Mouse (Mus musculus): ENCODE measurements at regions not wholly inside any gene's neighbourhood (a gene's known extent, or its start where the extent isn't known, plus 50 kb on each side); places are given as distances from the start of the nearest gene placed in this dataset.
A peak's percentile ranks its signal among the peaks of the same experiment; 100 is the strongest.

- peaks cover 2% of the 10 kb centered on the region; the same call in 1 of the 2 replicates for H3K9me3 ChIP-seq (ENCODE audit: low read length)
- no peak for ATAC-seq (ENCODE audit: low FRiP score)
- TF ChIP-seq CTCF (IDR thresholded peaks at IDR 0.05): no peak
- no peak overlapping the region for H3K9ac ChIP-seq (replicated peaks; ENCODE audit: low read length, poor library complexity, severe bottlenecking)
- no peaks in the 10 kb centered on the region for H3K4me1 ChIP-seq (ENCODE audit: insufficient read depth, low read length)
- H3K4me2 ChIP-seq (ENCODE audit: low read depth, low read length, poor library complexity, severe bottlenecking): no peak overlapping the region
- H3K27ac ChIP-seq (ENCODE audit: low read depth, low read length): no peak overlapping the region
- no peaks in the 10 kb centered on the region for H3K27me3 ChIP-seq (ENCODE audit: insufficient read depth, low read length)
- peak; percentile 33 for DNase-seq (ENCODE audit: low spot score)
- no peaks in the 10 kb centered on the region for H3K36me3 ChIP-seq (ENCODE audit: insufficient read depth, low read length)
- 55% methylated on average over 11 of the region's 11 CpGs for WGBS
- no peak overlapping the region for H3K4me3 ChIP-seq (ENCODE audit: low read depth, low read length)
These were observed 170.0 kb upstream of the Tut7 start for GRCm38 (mm10) chr13:59992780-59993501.

DNA sequence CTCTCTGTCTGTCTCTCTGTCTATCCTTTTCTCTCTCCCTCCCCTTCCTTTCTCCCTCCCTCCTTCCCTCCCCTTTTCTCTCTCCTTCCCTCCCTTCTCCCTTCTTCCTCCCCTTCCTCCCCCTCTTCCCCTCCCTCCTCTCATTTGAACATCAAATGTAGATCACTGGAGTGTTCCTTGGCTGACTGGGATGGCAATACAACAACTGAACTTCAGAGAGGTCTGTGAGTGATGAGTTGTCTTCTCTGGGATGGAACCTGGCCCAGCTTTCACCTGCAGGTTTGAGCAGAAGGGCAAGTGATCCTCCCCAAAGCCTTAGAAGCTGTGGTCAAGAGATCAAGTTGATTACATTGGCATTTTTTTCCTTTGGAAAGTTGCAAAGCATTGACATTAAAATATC is 169.4 kb upstream of the Tut7 start:
- TF ChIP-seq CTCF (IDR thresholded peaks at IDR 0.05): no peak
- Histone ChIP-seq H3K4me1 (ENCODE audit: insufficient read depth, low read length) (no peaks in the 10 kb centered on the region), H3K4me2 (ENCODE audit: low read depth, low read length, poor library complexity, severe bottlenecking) (no peak overlapping the region), H3K36me3 (ENCODE audit: insufficient read depth, low read length) (no peaks in the 10 kb centered on the region), H3K9ac (replicated peaks; ENCODE audit: low read length, poor library complexity, severe bottlenecking) (no peak overlapping the region), H3K9me3 (ENCODE audit: low read length) (peaks cover 5% of the 10 kb centered on the region; the same call in 1 of the 2 replicates), H3K4me3 (ENCODE audit: low read depth, low read length) (no peak overlapping the region), H3K27me3 (ENCODE audit: insufficient read depth, low read length) (no peaks in the 10 kb centered on the region), H3K27ac (ENCODE audit: low read depth, low read length) (no peak overlapping the region)
- DNase-seq (ENCODE audit: low spot score) (no peak), ATAC-seq (ENCODE audit: low FRiP score) (no peak)

GRCm38 (mm10) chr13:59990402-59991280 is 167.7 kb upstream of the Tut7 start:
- no peak for DNase-seq (ENCODE audit: low spot score)
- ATAC-seq (ENCODE audit: low FRiP score): no peak
- Histone ChIP-seq H3K4me2 (ENCODE audit: low read depth, low read length, poor library complexity, severe bottlenecking) (no peak overlapping the region), H3K27ac (ENCODE audit: low read depth, low read length) (no peak overlapping the region), H3K4me3 (ENCODE audit: low read depth, low read length) (no peak overlapping the region), H3K9me3 (ENCODE audit: low read length) (peaks cover 5% of the 10 kb centered on the region; the same call in 1 of the 2 replicates), H3K4me1 (ENCODE audit: insufficient read depth, low read length) (no peaks in the 10 kb centered on the region), H3K9ac (replicated peaks; ENCODE audit: low read length, poor library complexity, severe bottlenecking) (no peak overlapping the region), H3K36me3 (ENCODE audit: insufficient read depth, low read length) (no peaks in the 10 kb centered on the region), H3K27me3 (ENCODE audit: insufficient read depth, low read length) (no peaks in the 10 kb centered on the region)
- no peak for TF ChIP-seq CTCF (IDR thresholded peaks at IDR 0.05)
- 73% methylated on average over 10 of the region's 10 CpGs for WGBS

DNA sequence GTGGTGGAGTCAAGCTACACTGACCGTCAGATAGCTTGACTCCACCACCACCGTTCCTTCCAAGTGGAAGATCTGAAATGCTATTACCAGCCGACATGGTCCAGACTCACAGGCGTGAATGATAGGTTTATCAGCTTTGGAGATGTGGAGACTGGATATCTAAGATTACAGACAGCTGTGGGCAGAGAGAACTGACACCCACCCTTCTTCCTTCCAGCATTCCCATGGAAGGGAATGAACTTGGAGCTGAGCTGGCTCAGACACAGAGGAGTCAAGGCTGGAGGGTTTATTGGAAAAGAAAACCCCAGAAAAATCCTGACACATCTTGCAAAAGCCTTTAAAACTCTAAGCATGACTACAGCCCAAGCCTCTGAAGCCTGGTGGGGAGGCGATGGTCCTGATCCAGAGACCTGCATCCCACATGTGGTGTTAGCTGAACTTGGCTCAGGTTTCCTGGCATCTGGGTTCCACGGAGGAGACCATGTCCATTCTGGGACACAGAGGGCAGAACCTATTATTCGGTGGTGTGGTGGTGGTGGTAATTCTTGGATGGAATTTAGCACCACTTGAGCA is 165.5 kb upstream of the Tut7 start:
- Histone ChIP-seq H3K27me3 (ENCODE audit: insufficient read depth, low read length) (no peaks in the 10 kb centered on the region), H3K4me1 (ENCODE audit: insufficient read depth, low read length) (no peaks in the 10 kb centered on the region), H3K9me3 (ENCODE audit: low read length) (peaks cover 5% of the 10 kb centered on the region; the same call in 1 of the 2 replicates), H3K4me3 (ENCODE audit: low read depth, low read length) (no peak overlapping the region), H3K27ac (ENCODE audit: low read depth, low read length) (no peak overlapping the region), H3K36me3 (ENCODE audit: insufficient read depth, low read length) (no peaks in the 10 kb centered on the region), H3K9ac (replicated peaks; ENCODE audit: low read length, poor library complexity, severe bottlenecking) (no peak overlapping the region), H3K4me2 (ENCODE audit: low read depth, low read length, poor library complexity, severe bottlenecking) (no peak overlapping the region)
- DNase-seq (ENCODE audit: low spot score): no peak
- 77% methylated on average over 7 of the region's 7 CpGs for WGBS
- ATAC-seq (ENCODE audit: low FRiP score): no peak
- no peak for TF ChIP-seq CTCF (IDR thresholded peaks at IDR 0.05)

DNA sequence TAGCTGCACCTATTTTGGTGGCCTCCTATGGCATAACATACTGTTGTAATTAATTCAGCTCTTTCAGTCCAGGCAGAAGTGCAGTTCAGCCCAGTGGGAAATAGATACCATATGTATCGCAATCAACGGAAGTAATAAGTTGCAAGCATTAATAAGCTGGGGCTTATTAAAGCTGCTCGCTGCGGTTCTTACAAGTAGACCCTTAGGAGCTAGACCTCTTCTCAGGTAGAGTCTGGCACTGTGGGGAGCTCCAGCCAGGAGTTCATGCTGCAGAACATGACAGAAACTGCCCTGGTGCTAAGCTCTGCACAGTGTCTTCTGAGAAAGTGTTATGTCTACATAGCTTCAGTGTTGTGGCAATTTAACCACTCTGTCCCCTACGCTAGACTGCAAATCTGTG is 153.5 kb upstream of the Tut7 start:
- Histone ChIP-seq H3K4me1 (ENCODE audit: insufficient read depth, low read length) (no peaks in the 10 kb centered on the region), H3K27ac (ENCODE audit: low read depth, low read length) (no peak overlapping the region), H3K9ac (replicated peaks; ENCODE audit: low read length, poor library complexity, severe bottlenecking) (no peak overlapping the region), H3K36me3 (ENCODE audit: insufficient read depth, low read length) (no peaks in the 10 kb centered on the region), H3K9me3 (ENCODE audit: low read length) (no peaks in the 10 kb centered on the region), H3K4me3 (ENCODE audit: low read depth, low read length) (no peak overlapping the region), H3K4me2 (ENCODE audit: low read depth, low read length, poor library complexity, severe bottlenecking) (no peak overlapping the region), H3K27me3 (ENCODE audit: insufficient read depth, low read length) (no peaks in the 10 kb centered on the region)
- no peak for ATAC-seq (ENCODE audit: low FRiP score)
- 70% methylated on average over 5 of the region's 5 CpGs for WGBS
- DNase-seq (ENCODE audit: low spot score): peak; percentile 15
- TF ChIP-seq CTCF (IDR thresholded peaks at IDR 0.05): no peak

DNA sequence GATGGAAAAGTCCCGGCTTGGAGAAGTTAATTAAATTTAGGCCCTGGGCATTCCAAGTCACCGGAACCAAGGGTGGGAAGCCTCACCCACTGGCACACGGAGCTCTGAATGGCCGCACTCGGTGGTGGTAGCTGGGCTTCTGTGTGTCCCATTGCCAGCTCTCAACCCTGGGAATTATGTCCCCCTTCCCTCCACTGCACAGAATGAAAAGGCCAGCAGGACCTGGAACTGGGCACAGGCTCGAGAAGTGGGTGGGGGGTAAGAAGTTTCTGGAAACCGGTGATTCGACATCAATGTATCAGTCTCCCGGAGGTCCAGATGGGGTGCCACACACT is 149.1 kb upstream of the Tut7 start:
- DNase-seq (ENCODE audit: low spot score) (no peak), ATAC-seq (ENCODE audit: low FRiP score) (no peak)
- Histone ChIP-seq H3K27ac (ENCODE audit: low read depth, low read length) (no peak overlapping the region), H3K4me1 (ENCODE audit: insufficient read depth, low read length) (no peaks in the 10 kb centered on the region), H3K36me3 (ENCODE audit: insufficient read depth, low read length) (no peaks in the 10 kb centered on the region), H3K4me2 (ENCODE audit: low read depth, low read length, poor library complexity, severe bottlenecking) (no peak overlapping the region), H3K4me3 (ENCODE audit: low read depth, low read length) (no peak overlapping the region), H3K9ac (replicated peaks; ENCODE audit: low read length, poor library complexity, severe bottlenecking) (no peak overlapping the region), H3K27me3 (ENCODE audit: insufficient read depth, low read length) (peaks cover 6% of the 10 kb centered on the region; the same call in 1 of the 2 replicates), H3K9me3 (ENCODE audit: low read length) (no peaks in the 10 kb centered on the region)
- TF ChIP-seq CTCF (IDR thresholded peaks at IDR 0.05): no peak
- 27% methylated on average over 9 of the region's 9 CpGs for WGBS
